Mouse (Mus musculus): ENCODE results near the gene Spen.

Spen gene

GRCm38 (mm10) chr4:141487581-141487980, 50.8 kb downstream of the Spen start:
- DNase-seq (ENCODE audit: low read depth, low spot score), result no peak
- H3K36me3 ChIP-seq (ENCODE audit: control insufficient read depth, insufficient read depth, low read length, poor library complexity, severe bottlenecking), result peaks cover 24% of the 10 kb centered on the region
- no peaks in the 10 kb centered on the region for H3K27me3 ChIP-seq (ENCODE audit: control insufficient read depth, insufficient read depth, low read length, poor library complexity, severe bottlenecking)

- Histone ChIP-seq H3K36me3 (ENCODE audit: control insufficient read depth, insufficient read depth, low read length, poor library complexity, severe bottlenecking) (peaks cover 19% of the 10 kb centered on the region), H3K27me3 (ENCODE audit: control insufficient read depth, insufficient read depth, low read length, poor library complexity, severe bottlenecking) (no peaks in the 10 kb centered on the region)
- no peak for DNase-seq (ENCODE audit: low read depth, low spot score)
Measured at GRCm38 (mm10) chr4:141484071-141484470, 54.3 kb downstream of the Spen start.

GRCm38 (mm10) chr4:141479411-141479810, 59.0 kb downstream of the Spen start:
- Histone ChIP-seq H3K27me3 (ENCODE audit: control insufficient read depth, insufficient read depth, low read length, poor library complexity, severe bottlenecking) (no peaks in the 10 kb centered on the region), H3K36me3 (ENCODE audit: control insufficient read depth, insufficient read depth, low read length, poor library complexity, severe bottlenecking) (peaks cover 5% of the 10 kb centered on the region)
- DNase-seq (ENCODE audit: low read depth, low spot score), result peak; percentile 14

GRCm38 (mm10) chr4:141478794-141479193, 59.6 kb downstream of the Spen start:
- no peak for DNase-seq (ENCODE audit: low read depth, low spot score)
- H3K36me3 ChIP-seq (ENCODE audit: control insufficient read depth, insufficient read depth, low read length, poor library complexity, severe bottlenecking), result peaks cover 5% of the 10 kb centered on the region
- H3K27me3 ChIP-seq (ENCODE audit: control insufficient read depth, insufficient read depth, low read length, poor library complexity, severe bottlenecking), result no peaks in the 10 kb centered on the region

GRCm38 (mm10) chr4:141478225-141478624, 60.2 kb downstream of the Spen start:
- no peak for DNase-seq (ENCODE audit: low read depth, low spot score)
- Histone ChIP-seq H3K27me3 (ENCODE audit: control insufficient read depth, insufficient read depth, low read length, poor library complexity, severe bottlenecking) (no peaks in the 10 kb centered on the region), H3K36me3 (ENCODE audit: control insufficient read depth, insufficient read depth, low read length, poor library complexity, severe bottlenecking) (peaks cover 3% of the 10 kb centered on the region)

GRCm38 (mm10) chr4:141477681-141478102, 60.7 kb downstream of the Spen start:
- peaks cover 3% of the 10 kb centered on the region for H3K36me3 ChIP-seq (ENCODE audit: control insufficient read depth, insufficient read depth, low read length, poor library complexity, severe bottlenecking)
- H3K27me3 ChIP-seq (ENCODE audit: control insufficient read depth, insufficient read depth, low read length, poor library complexity, severe bottlenecking), result no peaks in the 10 kb centered on the region
- DNase-seq (ENCODE audit: low read depth, low spot score), result peak; percentile 96

GRCm38 (mm10) chr4:141474431-141474830, 64.0 kb downstream of the Spen start:
- Histone ChIP-seq H3K27me3 (ENCODE audit: control insufficient read depth, insufficient read depth, low read length, poor library complexity, severe bottlenecking) (no peaks in the 10 kb centered on the region), H3K36me3 (ENCODE audit: control insufficient read depth, insufficient read depth, low read length, poor library complexity, severe bottlenecking) (peaks cover 3% of the 10 kb centered on the region)
- DNase-seq (ENCODE audit: low read depth, low spot score), result no peak

GRCm38 (mm10) chr4:141472641-141473321, 65.6 kb downstream of the Spen start:
- no peak for DNase-seq (ENCODE audit: low read depth, low spot score)
- Histone ChIP-seq H3K36me3 (ENCODE audit: control insufficient read depth, insufficient read depth, low read length, poor library complexity, severe bottlenecking) (peaks cover 6% of the 10 kb centered on the region), H3K27me3 (ENCODE audit: control insufficient read depth, insufficient read depth, low read length, poor library complexity, severe bottlenecking) (no peaks in the 10 kb centered on the region)

- H3K36me3 ChIP-seq (ENCODE audit: control insufficient read depth, insufficient read depth, low read length, poor library complexity, severe bottlenecking), result peaks cover 3% of the 10 kb centered on the region
- no peaks in the 10 kb centered on the region for H3K27me3 ChIP-seq (ENCODE audit: control insufficient read depth, insufficient read depth, low read length, poor library complexity, severe bottlenecking)
- DNase-seq (ENCODE audit: low read depth, low spot score), result no peak
Measured at GRCm38 (mm10) chr4:141471491-141471890, 66.9 kb downstream of the Spen start.

- H3K36me3 ChIP-seq (ENCODE audit: control insufficient read depth, insufficient read depth, low read length, poor library complexity, severe bottlenecking), result peaks cover 5% of the 10 kb centered on the region; the same call in 1 of the 2 replicates
- no peak for DNase-seq (ENCODE audit: low read depth, low spot score)
- no peaks in the 10 kb centered on the region for H3K27me3 ChIP-seq (ENCODE audit: control insufficient read depth, insufficient read depth, low read length, poor library complexity, severe bottlenecking)
Measured at GRCm38 (mm10) chr4:141469343-141469742, 69.1 kb downstream of the Spen start.

- peaks cover 7% of the 10 kb centered on the region for H3K36me3 ChIP-seq (ENCODE audit: control insufficient read depth, insufficient read depth, low read length, poor library complexity, severe bottlenecking)
- H3K27me3 ChIP-seq (ENCODE audit: control insufficient read depth, insufficient read depth, low read length, poor library complexity, severe bottlenecking), result no peaks in the 10 kb centered on the region
- no peak for DNase-seq (ENCODE audit: low read depth, low spot score)
Measured at GRCm38 (mm10) chr4:141468576-141468975, 69.8 kb downstream of the Spen start.

GRCm38 (mm10) chr4:141467581-141467927, 70.8 kb downstream of the Spen start:
- Histone ChIP-seq H3K36me3 (ENCODE audit: control insufficient read depth, insufficient read depth, low read length, poor library complexity, severe bottlenecking) (peaks cover 10% of the 10 kb centered on the region), H3K27me3 (ENCODE audit: control insufficient read depth, insufficient read depth, low read length, poor library complexity, severe bottlenecking) (no peaks in the 10 kb centered on the region)
- DNase-seq (ENCODE audit: low read depth, low spot score), result no peak

GRCm38 (mm10) chr4:141466844-141467580, 71.4 kb downstream of the Spen start:
- H3K36me3 ChIP-seq (ENCODE audit: control insufficient read depth, insufficient read depth, low read length, poor library complexity, severe bottlenecking), result peaks cover 10% of the 10 kb centered on the region
- DNase-seq (ENCODE audit: low read depth, low spot score), result no peak
- no peaks in the 10 kb centered on the region for H3K27me3 ChIP-seq (ENCODE audit: control insufficient read depth, insufficient read depth, low read length, poor library complexity, severe bottlenecking)

- H3K36me3 ChIP-seq (ENCODE audit: control insufficient read depth, insufficient read depth, low read length, poor library complexity, severe bottlenecking), result peaks cover 10% of the 10 kb centered on the region
- H3K27me3 ChIP-seq (ENCODE audit: control insufficient read depth, insufficient read depth, low read length, poor library complexity, severe bottlenecking), result no peaks in the 10 kb centered on the region
- no peak for DNase-seq (ENCODE audit: low read depth, low spot score)
Measured at GRCm38 (mm10) chr4:141466289-141466795, 72.1 kb downstream of the Spen start.

GRCm38 (mm10) chr4:141465512-141466288, 72.7 kb downstream of the Spen start:
- no peak for DNase-seq (ENCODE audit: low read depth, low spot score)
- Histone ChIP-seq H3K27me3 (ENCODE audit: control insufficient read depth, insufficient read depth, low read length, poor library complexity, severe bottlenecking) (no peaks in the 10 kb centered on the region), H3K36me3 (ENCODE audit: control insufficient read depth, insufficient read depth, low read length, poor library complexity, severe bottlenecking) (peaks cover 10% of the 10 kb centered on the region)

Data from splenic B cell, adult 2 months (primary cell).